Mouse (Mus musculus) testis, adult 2 months (tissue): Measurements from ENCODE around the gene Pdzd7.
A peak's percentile ranks its signal among the peaks of the same experiment; 100 is the strongest.

Experiments used
- CTCF ChIP-seq: fragments of 200-500 bp; IDR thresholded peaks from 2 replicates; pipeline ENCODE4 v1.5.1; 2012; ENCODE audit warnings: low read depth, mild to moderate bottlenecking, inconsistent platforms, low read length, moderate library complexity; ENCODE audit not compliant: control insufficient read depth, insufficient read depth, insufficient replicate concordance
- POLR2A ChIP-seq: fragments of 200-500 bp; IDR thresholded peaks from 2 replicates; pipeline ENCODE4 v1.6.1; 2012; ENCODE audit warnings: low read depth, mild to moderate bottlenecking, inconsistent platforms, low read length, moderate library complexity; ENCODE audit not compliant: control insufficient read depth

DNA sequence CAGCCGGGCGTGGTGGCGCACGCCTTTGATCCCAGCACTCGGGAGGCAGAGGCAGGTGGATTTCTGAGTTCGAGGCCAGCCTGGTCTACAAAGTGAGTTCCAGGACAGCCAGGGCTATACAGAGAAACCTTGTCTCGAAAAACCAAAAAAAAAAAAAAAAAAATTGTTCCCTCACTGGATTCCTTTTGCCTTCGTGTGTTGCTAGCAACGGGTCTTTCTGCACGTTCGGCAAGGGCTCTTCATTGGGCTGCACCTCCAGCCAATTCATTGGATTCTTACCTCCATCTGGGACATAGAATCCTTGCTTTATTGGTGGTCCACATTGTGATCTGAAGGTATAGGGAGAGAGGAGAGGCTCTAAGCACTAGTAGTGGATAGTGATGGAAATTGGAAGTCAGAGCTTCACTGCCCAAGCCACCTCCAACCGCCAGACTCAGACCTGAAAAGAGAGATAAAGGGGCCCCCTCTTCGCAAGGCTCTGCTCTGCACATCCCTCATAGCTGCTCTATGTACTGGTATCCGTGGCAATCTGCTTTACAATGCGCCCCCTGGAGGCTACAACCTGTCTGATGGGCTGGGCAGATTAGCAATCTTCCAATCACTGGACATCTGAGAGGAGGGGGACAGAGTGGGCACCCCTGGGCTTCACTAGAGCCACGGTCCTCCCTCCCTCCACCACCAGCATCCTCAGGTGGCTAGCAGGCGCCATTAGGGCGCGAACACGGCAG is 18.2 kb upstream of the Pdzd7 start:
- TF ChIP-seq POLR2A (no peak), CTCF (peak; percentile 28; the same call in 1 of the 2 replicates)
